Mouse (Mus musculus) layer of hippocampus, adult 8-10 months (tissue): ENCODE results near the gene Myh9. TPM values are rescaled to one million over a fixed set of nuclear protein-coding genes. Genes with fewer than 3 reads are reported as not detected.
A peak's percentile ranks its signal among the peaks of the same experiment; 100 is the strongest.
"Not testable (repeated sequence)": the region's sequence is repeated elsewhere in the genome, so short reads cannot be mapped to it uniquely, and the experiment has no call there.

Experiments used
- DNase-seq, 2 experiments: peaks; one replicate each; pipeline ENCODE4 v3.0.0; 2022; ENCODE audit warnings: low spot score in 2 of 2
- total RNA-seq, 4 experiments: library from RNA; stranded (reverse); gene quantifications; 2 replicates each; pipeline ENCODE4 v1.2.4; 2022

The Myh9 gene
- total RNA-seq, 4 experiments from 2014 or later, result 89.0 to 116 (median 104) TPM

GRCm38 (mm10) chr15:77867231-77867968 lies 25.4 kb upstream of the Myh9 start:
- DNase-seq, result not testable (repeated sequence)

- DNase-seq, result no peak
Measured at GRCm38 (mm10) chr15:77866583-77867220, 24.7 kb upstream of the Myh9 start.

DNA sequence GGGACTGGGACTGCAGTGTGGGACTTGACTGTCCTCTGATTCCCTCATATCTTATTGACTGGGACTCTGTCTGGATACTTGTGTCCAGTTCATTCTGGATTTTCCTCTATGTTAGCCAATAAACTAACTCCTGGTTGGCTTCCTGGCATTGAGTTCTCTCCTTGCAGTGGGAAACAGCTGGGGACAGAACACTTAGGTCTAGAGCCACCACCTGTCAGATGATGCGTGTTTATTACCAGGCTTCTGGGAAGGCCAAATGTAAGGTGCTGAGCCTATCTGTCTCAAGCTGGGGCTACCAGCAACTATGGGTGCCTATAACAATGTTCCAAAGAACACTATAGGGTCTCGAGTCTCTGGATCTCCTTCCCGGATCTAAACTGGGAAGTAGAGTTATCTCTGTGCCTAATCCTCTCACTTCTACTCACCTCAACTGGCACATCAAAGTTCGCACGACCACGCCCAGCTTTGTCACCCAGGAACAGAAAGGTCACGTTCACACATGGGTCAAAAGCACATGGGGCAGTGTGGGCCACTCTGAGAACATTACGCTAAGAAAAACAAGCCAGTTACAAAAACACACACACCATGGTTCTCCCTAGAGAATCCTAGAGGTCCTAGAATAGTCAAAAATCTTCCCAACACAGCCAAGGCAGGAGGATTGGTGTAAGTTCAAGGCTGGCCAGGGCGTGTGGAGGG lies 22.2 kb upstream of the Myh9 start:
- DNase-seq, result no peak

GRCm38 (mm10) chr15:77862991-77863972 lies 21.3 kb upstream of the Myh9 start:
- no peak for DNase-seq

DNA sequence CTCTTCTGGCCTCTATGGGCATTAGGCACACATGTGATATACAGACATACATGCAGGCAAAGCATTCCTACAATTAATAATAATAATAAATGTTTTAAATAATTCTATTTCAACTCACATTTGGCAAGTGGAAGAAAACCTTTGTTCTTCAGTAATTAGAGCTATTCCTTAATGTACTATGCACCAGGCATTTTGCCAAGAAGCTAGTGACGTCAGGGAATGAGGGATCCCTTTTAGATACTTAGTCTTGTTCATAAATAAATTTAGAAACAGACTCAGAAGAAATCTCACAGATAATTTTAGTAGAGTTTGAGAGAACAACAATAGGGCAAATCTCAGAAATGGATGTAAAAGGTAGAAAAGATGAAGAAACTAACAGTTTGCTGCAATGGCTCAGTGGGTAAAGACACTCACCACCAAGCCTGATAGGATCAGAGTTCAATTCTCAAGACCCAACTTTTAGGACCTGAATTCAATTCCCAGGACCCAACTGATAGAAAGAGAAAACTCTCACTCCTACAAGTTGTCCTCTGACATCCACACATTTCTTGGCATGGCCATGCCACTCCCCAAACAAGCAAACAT lies 18.2 kb upstream of the Myh9 start:
- no peak for DNase-seq

DNA sequence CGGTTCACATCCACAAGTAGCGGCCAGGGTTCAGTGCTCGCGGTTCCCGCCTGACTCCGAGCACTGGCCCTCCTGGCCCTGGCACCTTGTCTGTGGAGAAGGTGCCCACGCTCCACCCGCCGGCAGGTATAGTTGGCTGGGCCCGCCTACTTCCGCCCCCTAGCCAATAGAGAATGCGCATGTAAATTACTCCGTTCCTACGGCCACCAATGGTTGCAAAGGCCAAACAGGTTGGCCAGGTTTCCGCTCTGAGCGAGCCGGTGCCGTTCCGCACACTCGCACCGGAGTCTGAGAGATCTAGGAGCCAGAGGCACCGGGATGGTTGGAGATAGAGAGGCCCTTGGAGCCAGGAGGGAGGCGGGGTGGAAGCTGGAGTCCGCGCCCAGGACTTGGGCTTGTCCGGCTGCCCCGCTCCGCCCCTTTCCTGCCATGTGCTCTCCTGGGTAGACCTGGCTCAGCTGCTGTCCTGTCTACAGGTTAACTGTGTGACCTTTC lies 15.7 kb upstream of the Myh9 start:
- peak; percentile 37 to 62 for DNase-seq

DNA sequence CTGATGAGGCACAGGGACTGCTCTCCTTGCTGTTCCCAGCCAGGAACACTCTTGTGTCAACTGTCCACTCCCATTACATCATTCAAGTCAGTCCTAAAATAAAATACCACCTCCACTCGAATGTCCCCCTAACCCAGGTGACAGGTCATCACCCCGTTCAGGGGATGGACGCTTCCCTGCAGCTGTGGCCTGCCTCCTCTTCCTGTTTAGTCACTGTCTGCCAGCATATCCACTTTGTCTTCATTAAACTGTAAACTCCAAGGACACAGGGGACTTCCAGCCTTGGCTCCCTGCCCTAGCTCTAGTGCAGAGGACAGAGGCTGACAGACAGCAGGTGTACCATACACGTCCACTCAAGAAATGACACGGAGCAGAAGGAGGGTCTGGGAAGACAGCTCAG lies 14.6 kb upstream of the Myh9 start:
- DNase-seq, result no peak

DNA sequence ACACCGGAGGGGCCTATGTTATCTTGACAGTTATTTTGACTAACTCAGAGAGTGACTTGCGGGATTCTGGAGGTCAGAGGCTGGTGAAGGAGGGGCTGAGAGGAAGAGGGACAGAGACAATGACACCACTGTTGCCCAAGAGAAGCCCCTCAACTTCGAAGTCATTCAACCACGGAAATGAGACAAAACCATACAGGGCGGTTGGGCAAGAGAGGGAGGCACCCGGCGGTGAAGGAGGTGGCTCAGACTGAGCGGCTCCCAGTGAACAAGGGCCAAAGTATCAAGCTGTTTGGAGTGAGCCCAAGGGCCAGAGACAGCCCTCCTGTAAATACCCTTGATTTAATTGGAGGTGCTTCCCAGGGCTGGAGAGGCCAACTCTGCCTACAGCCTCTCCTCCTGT lies 13.3 kb upstream of the Myh9 start:
- DNase-seq, result no peak

- DNase-seq, result no peak
Measured at GRCm38 (mm10) chr15:77852001-77852400, 10.0 kb upstream of the Myh9 start.

GRCm38 (mm10) chr15:77851136-77851535 lies 9.2 kb upstream of the Myh9 start:
- no peak for DNase-seq

DNA sequence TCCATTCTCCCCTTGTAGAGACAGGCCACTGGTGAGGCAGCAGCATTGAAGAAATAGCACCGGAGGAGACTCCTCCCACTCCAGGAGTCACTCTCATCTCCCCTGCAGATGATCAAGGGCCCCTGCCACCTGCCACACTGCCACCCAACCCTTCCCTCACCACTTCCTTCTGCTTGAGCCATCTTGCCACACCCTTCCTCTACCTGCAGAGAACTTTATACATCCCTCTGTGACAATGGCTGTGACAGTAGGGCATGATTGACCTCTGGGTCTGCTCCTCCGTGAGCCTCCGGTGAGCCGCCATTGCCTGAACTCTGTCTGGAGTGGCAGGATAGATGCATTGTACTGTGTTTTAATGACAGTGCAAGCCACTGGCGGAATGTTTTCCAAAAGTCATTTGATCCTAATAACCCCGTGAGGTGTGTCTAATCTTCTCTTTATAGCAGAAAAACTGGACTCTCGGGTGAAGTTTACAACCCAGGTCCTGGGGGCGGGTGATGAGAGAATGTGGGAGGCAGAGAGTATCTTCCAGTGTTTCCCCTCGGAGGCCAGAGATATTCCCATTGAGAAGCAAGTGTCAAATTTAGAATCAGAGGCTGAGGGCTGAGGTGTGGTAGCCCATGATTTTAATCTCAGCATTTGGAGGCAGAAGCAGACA lies 7.7 kb upstream of the Myh9 start:
- no peak for DNase-seq

DNA sequence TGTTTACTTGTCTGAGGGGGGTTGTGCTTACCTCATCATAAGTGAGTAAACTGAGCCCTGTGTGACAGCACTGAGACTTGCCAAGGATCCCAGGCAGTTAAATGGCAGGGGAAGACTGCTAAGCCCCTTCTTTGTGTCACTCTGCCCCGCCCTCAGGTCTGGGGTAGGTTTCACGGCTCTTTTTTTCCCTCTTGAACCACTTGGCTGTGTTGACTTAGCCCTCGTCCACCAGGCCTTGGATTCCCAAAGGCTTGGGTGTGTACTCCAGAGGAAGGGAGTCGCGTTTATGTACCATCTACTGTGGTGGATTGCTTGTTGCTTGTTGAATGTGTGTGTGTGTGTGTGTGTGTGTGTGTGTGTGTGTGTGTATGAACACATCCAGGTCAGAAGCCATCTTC lies 7.1 kb upstream of the Myh9 start:
- no peak for DNase-seq

- peak in 1 of 2 experiments; percentile 31 for DNase-seq
Measured at GRCm38 (mm10) chr15:77848415-77849038, 6.6 kb upstream of the Myh9 start.

GRCm38 (mm10) chr15:77847826-77848225 lies 5.9 kb upstream of the Myh9 start:
- DNase-seq, result no peak

DNA sequence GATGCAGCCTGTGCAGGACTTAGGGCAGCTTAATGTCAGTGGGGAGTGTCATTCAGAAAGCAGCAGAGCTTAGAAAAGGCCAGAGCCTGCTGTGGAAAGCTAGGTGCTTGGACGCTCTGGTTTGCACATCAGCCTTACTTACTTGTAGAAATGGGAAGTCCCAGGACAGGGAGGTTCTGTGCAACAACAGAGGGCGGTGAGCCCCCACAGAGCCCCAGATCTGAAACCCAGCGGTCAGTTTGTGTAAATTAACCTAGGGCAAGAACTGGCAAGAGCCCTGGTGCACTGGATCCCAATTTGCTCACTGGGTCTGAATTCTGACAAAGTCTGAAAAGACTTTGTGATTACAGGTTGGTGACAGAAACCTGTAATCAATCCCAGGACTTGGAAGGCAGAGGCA lies 5.1 kb upstream of the Myh9 start:
- no peak for DNase-seq

DNA sequence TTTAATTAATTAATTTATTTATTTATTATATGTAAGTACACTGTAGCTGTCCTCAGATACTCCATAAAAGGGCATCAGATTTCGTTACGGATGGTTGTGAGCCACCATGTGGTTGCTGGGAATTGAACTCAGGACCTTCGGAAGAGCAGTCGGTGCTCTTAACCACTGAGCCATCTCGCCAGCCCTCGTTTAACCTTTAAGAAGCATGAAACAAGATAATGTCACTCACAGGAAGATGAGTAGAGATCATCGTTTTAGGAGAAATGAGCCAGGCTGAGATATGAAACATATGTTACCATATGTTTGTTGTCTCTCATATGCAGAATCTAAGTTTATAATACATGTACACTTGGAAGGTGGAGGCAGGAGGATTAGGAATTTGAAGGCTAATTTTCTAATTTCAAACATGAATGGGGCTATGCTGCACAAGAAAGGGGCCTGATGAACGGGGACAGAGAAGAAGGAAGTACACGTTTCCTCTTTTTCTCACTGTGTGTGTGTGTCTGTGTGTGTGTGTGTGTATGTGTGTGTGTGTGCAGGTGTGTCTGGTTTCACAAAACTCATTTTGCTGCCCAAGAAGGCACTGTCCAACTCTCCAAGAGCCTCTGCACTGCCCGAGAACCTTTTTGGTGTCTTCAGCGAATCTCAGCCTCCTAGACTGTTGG lies 4.1 kb upstream of the Myh9 start:
- DNase-seq, result not testable (repeated sequence)

GRCm38 (mm10) chr15:77844955-77845635 lies 3.1 kb upstream of the Myh9 start:
- peak; percentile 44 to 48 for DNase-seq

GRCm38 (mm10) chr15:77844048-77844447 lies 2.1 kb upstream of the Myh9 start:
- no peak for DNase-seq
